Mouse (Mus musculus) neutrophil, adult 5-6 weeks (primary cell): ENCODE measurements around the gene Sumo2. TPM values are rescaled to one million over a fixed set of nuclear protein-coding genes. Genes with fewer than 3 reads are reported as not detected.
A peak's percentile ranks its signal among the peaks of the same experiment; 100 is the strongest.
"Not testable (repeated sequence)": the region's sequence is repeated elsewhere in the genome, so short reads cannot be mapped to it uniquely, and the experiment has no call there.

Experiments used
- ATAC-seq: fragments of 151-379, 151-347 bp; 2 replicates; pipeline ENCODE4 v1.8.0; 2017; ENCODE audit warnings: mild to moderate bottlenecking, moderate TSS enrichment; ENCODE audit not compliant: insufficient number of reproducible peaks, poor library complexity, low FRiP score, severe bottlenecking; ENCODE audit errors: extremely low read depth
- total RNA-seq: library from RNA; stranded (forward); fragments of 200-1000 nt; gene quantifications from 2 replicates; pipeline ENCODE4 v1.2.3, GENCODE M21; 2017

The Sumo2 gene
- 210 and 228 TPM in 2 replicates for total RNA-seq

DNA sequence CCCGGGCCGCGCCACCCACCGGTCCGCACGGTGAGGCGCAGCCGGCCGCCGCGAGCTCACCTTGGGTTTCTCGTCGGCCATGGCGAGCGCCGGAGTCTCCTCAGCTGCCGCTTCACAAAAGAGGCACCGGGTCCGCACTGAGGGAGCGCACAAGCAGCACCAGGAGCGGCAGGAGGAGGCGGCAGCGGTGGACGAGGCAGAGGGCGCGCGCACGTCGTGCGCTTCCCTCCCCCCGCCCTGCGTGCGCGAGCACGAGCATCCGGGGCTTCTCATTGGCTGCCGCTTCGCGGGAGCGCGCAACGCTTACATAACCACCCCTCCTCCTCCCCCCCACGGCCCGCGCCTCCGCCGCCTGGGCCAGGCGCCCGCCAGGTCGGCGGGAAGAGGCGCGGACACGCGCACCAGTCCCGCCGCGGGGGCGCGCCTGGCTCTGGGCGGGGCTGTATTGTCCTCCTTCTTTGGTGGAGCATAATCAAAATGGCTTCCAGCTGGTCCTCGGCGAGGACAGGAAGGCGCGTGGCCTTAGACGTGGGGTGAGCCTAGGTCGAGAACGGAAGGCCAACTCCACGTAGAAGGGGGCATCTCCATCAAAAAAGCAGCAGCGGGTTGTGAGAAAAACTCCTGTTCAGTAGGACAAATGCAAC lies at the start of gene Sumo2:
Sumo2 (minus strand) TSS at position 239 of the 644 bp plus-strand sequence.
- peak; percentile 90 for ATAC-seq

- ATAC-seq = no peak
Observed at GRCm38 (mm10) chr11:115585573-115586100, 49.6 kb upstream of the Sumo2 start.

DNA sequence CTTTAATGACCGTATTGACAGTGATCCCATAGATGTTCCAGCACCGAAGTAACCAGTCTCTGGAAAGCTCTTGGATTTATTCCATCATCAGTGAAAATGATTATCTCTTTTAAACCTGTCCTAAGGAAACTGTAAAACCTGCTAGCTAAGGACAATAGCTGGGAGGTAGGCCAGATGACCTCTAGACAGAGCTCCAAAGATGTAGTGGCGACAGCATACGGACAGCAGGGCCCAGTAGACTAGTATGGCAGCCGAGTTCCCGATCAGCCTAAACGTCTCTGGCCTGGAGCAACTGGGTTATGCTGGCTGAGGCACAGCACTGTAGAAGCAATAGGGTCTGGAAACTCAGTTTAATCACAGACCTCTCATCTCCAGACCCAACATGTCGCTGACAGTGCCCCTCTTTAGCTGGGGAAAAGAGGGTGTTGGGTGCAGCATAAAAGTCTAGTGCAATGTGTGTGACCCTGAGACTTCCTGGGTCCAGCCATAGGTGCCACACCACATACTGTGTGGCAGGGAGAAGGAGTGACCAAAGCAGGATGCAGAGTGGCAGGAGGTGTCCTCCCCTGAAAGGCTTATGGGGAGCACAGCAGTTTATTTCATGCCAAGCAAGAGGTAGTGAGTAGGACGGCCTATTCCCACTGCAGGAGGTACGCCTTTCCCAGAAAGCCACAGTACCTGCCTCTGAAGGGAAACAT lies 48.4 kb upstream of the Sumo2 start:
- no peak for ATAC-seq

DNA sequence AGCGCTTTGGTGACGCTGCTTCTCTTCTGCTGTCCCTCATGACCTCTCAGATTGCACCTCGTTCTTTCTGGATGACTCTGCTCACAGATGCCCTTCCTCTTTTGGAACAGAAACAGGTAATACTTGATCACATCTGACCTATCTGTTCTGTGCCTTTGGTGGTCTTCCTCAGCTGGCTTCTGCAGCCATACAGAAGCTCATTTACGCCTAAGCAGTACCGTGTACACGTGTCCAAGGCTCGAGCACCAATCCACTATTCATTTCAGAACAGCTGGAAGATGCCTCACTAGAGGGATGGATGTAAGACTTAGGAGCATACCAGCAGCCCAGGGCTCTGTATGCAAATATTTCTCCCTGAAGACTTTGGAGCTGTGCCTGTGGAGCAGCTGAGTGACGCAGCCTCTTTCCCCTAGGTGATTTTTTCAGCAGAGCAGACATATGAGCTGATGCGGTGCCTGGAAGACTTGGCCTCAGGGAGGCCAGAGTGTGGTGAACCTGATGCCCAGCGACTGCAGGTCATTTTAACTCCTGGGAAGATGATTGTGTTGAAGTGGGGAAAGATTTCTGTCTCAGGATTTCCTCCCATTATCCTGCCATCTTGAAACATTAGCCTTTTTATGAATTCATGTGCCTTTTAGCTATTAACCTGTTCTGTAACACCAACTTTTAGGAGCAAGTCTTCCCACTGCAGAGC lies 47.0 kb upstream of the Sumo2 start:
- no peak for ATAC-seq

DNA sequence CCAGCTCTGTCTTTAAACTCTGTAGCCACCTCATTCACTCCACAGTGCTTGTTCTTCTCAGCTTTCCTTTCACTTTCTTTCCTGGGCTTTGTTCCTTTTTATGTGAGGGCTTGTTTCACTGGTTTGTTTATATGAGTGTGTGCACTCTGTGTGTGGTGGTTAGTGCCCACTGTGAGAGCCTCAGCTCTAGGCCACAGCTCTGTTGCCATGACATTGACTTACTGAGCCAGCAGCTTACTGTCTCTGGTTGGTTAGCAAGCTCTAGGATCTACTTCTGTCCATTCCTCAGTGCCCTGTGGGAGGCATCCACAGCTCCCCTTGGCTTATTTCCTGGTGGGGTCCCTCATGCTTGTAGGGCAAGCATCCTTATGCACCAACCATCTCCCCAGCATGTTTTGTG lies 43.0 kb upstream of the Sumo2 start:
- ATAC-seq = no peak

GRCm38 (mm10) chr11:115564961-115565360 lies 28.9 kb upstream of the Sumo2 start:
- no peak for ATAC-seq

GRCm38 (mm10) chr11:115564064-115564809 lies 28.2 kb upstream of the Sumo2 start, which contains the start of gene Nup85:
Gene Nup85 (plus strand): TSS chr11:115564434.
- peak; percentile 88 for ATAC-seq

- no peak for ATAC-seq
Observed at GRCm38 (mm10) chr11:115563406-115563805, 27.3 kb upstream of the Sumo2 start.

DNA sequence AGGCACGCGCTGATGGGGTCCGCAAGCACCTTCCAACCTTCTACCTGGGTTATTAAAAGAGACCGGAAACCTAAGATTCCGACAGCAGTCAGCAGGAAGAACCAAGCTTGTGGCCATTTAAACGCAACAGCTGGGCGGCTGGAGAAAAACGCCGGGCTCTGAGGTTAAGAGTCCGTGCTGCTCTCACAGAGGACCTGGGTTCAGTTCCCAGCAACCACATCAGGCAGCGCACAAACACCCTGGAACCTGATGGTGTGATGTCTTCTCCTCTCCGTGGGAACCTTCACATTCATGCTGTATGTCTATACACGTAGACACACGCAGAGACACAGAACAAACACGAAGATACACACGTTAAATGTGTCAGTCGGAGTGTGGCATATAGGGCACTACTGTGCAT lies 19.6 kb upstream of the Sumo2 start:
- ATAC-seq = no peak

DNA sequence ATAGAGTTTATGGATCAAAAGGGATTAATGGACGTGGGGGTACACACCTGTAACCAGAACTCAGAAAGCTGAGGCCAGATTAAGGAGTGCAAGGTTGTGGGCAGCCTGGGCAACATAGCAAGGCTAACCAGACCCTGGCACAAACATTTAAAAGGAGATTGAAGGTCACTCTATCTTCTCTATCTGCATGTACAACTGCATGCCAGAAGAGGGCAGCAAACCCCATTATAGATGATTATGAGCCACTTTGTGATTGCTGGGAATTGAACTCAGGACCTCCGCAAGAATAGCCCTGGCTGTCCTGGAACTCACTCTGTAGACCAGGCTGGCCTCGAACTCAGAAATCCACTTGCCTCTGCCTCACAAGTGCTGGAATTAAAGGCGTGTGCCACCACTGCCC lies 16.7 kb upstream of the Sumo2 start:
- peak; percentile 41; the same call in 1 of the 2 replicates for ATAC-seq

GRCm38 (mm10) chr11:115543571-115543970 lies 7.5 kb upstream of the Sumo2 start:
- no peak for ATAC-seq

DNA sequence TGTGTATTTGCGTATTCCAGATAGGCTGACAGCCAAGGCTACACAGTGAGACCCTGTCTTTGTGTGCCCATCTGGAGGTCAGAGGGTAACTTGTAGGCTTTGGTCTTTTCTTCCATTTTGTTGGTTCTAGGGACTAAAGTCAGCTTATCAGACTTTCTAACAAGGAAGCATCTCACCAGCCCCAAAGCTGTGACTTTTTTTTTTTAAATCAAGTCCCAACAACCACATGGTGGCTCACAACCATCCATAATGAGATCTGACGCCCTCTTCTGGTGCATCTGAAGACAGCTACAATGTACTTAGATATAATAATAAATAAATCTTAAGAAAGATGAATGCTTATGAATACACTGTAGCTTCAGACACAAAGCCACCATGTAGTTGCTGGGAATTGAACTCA lies 2.0 kb upstream of the Sumo2 start:
- ATAC-seq = no peak

DNA sequence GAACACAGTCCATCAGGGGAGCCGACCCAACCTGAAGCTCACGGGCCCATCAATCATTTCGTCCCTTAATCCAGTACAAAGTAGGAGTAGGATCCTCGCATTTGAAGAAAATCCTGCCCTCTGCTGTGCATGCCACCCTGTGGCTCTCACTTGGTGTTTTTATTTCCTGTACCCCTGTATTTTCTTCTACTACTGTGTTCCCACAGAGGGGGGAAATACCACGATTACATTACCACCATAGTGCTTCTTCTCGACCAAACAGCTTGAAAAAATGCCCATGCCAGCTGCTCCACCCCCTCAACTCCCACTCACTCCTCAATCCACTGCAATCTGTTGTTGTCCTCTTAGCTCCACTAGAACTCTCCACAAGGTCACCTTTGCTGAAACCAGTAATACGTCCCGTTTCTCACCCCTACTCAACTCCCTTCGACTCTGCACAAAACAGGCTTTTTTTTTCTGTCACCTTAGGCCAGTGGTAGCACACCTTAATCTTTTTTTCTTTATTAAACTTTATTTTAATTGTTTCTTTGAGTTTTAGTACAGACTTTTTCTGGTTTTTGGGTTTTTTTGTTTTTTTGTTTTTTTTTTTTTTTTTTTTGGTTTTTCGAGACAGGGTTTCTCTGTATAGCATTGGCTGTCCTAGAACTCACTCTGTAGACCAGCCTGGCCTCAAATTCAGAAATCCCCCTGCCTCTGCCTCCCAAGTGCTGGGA lies 936 bp upstream of the Sumo2 start:
- ATAC-seq = no peak

DNA sequence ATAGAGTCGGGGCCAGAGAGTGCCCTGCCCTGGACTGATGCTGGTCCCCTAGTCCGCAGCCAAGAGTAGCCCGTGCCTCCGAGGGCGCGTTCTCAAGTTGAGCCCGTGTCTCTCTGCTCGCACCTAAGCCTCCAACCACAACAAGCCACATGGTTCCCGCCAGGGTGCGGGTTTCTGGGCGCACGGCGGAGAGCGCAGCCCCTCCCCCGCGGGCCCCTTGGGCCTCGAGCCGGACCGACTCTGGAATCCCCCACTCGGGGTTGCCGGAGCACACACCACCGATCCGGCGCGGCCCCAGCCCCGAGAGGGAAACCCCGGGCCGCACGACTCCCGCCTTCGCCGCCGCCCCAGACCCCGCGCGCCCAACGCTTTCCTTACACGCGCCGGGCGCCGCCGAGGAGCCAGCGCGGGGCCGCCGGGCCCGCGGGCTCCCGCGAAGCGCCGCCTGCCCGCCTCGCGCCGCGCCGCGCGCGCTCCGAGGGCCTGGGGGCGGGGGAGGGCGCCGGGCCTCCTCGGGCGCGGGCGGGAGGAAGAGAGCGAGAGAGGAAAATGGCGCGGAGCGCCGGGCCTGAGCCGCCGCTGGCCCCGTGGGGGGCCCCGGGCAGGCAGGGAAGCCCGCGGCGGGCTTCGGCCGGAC lies 557 bp downstream of the Sumo2 start:
- no peak for ATAC-seq

DNA sequence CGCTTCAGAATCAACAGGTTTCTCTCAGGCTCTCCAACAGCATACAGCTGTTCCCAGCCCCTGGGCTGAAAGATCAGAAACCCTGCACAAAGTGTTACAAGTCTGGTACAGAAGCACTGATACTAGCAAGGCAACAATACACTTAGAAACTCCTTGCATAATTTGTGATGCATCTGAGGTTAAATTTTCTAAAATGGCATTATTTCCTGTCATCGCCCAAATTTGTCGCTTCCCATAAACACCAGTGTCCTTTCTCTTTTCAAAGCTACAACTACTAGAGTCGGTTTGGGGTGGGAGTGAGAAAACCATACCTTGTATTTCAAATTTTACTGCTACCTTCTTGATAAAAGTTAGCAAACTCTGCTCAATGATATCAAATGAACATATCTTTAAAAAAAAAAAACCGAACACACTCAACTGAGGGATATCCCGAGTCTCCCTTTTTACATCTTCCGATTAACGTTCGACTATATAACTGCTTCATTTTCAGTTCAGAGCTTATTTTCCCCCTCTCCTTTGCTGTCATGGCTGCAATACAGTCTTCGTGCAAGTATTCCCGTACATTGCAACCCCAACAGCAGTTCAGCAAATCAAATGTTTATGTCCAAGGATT lies 1.2 kb downstream of the Sumo2 start:
- ATAC-seq = no peak

GRCm38 (mm10) chr11:115526446-115526845 lies 9.6 kb downstream of the Sumo2 start:
- not testable (repeated sequence) for ATAC-seq

GRCm38 (mm10) chr11:115522703-115523102 lies 13.4 kb downstream of the Sumo2 start:
- no peak for ATAC-seq

GRCm38 (mm10) chr11:115522238-115522637 lies 13.8 kb downstream of the Sumo2 start:
- ATAC-seq = no peak
